Mouse (Mus musculus) stomach, embryonic 16.5 days (tissue): ENCODE measurements at regions not wholly inside any gene's neighbourhood (a gene's known extent, or its start where the extent isn't known, plus 50 kb on each side); places are given as distances from the start of the nearest gene placed in this dataset.

ENCODE experiments used
- ATAC-seq: fragments of 200-750 bp; cut with Nextera tagmentation; 2 replicates; pipeline ENCODE4 v1.8.0; 2017; ENCODE audit warnings: moderate number of reproducible peaks, moderate TSS enrichment; ENCODE audit not compliant: insufficient read depth, low FRiP score
- H3K27ac ChIP-seq: fragments of 300-500 bp; sonication (generic); 2 replicates; pipeline ENCODE4 v1.5.1; 2014; ENCODE audit warnings: low read length
- H3K27me3 ChIP-seq: fragments of 300-500 bp; sonication (generic); 2 replicates; pipeline ENCODE4 v1.6.1; 2014; ENCODE audit warnings: low read length, control low read depth, mixed read lengths; ENCODE audit not compliant: control insufficient read depth, insufficient read depth
- H3K36me3 ChIP-seq: fragments of 300-500 bp; sonication (generic); 2 replicates; pipeline ENCODE4 v1.6.1; 2014; ENCODE audit warnings: low read length; ENCODE audit not compliant: control insufficient read depth, insufficient read depth
- H3K4me1 ChIP-seq: fragments of 300-500 bp; sonication (generic); 2 replicates; pipeline ENCODE4 v1.6.1; 2014; ENCODE audit warnings: low read length, control low read depth, mixed read lengths; ENCODE audit not compliant: control insufficient read depth, insufficient read depth
- H3K4me2 ChIP-seq: fragments of 300-500 bp; sonication (generic); 2 replicates; pipeline ENCODE4 v1.6.1; 2014; ENCODE audit warnings: low read depth, low read length, mixed read lengths
- H3K4me3 ChIP-seq: fragments of 300-500 bp; sonication (generic); replicated peaks from 2 replicates; pipeline ENCODE4 v1.5.1; 2014; ENCODE audit warnings: mild to moderate bottlenecking, low read length
- H3K9ac ChIP-seq: fragments of 300-500 bp; sonication (generic); 2 replicates; pipeline ENCODE4 v1.6.1; 2014; ENCODE audit warnings: low read length
- H3K9me3 ChIP-seq: fragments of 300-500 bp; sonication (generic); replicated peaks from 2 replicates; pipeline ENCODE4 v1.6.1; 2016; ENCODE audit warnings: low read length, control low read depth; ENCODE audit not compliant: control insufficient read depth
- WGBS: fragments of 180-500 bp; shearing (Covaris S2); extraction: QIAGEN DNeasy Blood & Tissue Kit; methylation state at CpG from one replicate; pipeline ENCODE4 v1.1.7; 2014; 5-methylcytosine and 5-hydroxymethylcytosine counted together

GRCm38 (mm10) chr12:106688156-106688740, 678.2 kb downstream of the Vrk1 start:
- no peak overlapping the region for H3K4me3 ChIP-seq
- no peaks in the 10 kb centered on the region for H3K36me3 ChIP-seq
- no peak for ATAC-seq
- WGBS: 76% methylated on average over 17 of the region's 17 CpGs
- no peak overlapping the region for H3K4me2 ChIP-seq
- H3K27me3 ChIP-seq: no peaks in the 10 kb centered on the region; the same call in 1 of the 2 replicates
- no peak overlapping the region for H3K9ac ChIP-seq
- H3K4me1 ChIP-seq: no peaks in the 10 kb centered on the region
- H3K9me3 ChIP-seq: no peaks in the 10 kb centered on the region
- H3K27ac ChIP-seq: no peak overlapping the region

- H3K27me3 ChIP-seq: no peaks in the 10 kb centered on the region
- no peak overlapping the region for H3K4me3 ChIP-seq
- no peaks in the 10 kb centered on the region for H3K36me3 ChIP-seq
- no peak overlapping the region for H3K27ac ChIP-seq
- 93% methylated on average over 5 of the region's 5 CpGs for WGBS
- no peak for ATAC-seq
- no peaks in the 10 kb centered on the region for H3K9me3 ChIP-seq
- H3K9ac ChIP-seq: no peak overlapping the region
- H3K4me1 ChIP-seq: no peaks in the 10 kb centered on the region
- H3K4me2 ChIP-seq: no peak overlapping the region
Measured at GRCm38 (mm10) chr12:106702958-106703357, 692.9 kb downstream of the Vrk1 start.

GRCm38 (mm10) chr12:106721271-106722009, 711.4 kb downstream of the Vrk1 start:
- no peak overlapping the region for H3K4me3 ChIP-seq
- H3K9me3 ChIP-seq: no peaks in the 10 kb centered on the region
- H3K9ac ChIP-seq: no peak overlapping the region
- no peak overlapping the region for H3K4me2 ChIP-seq
- no peaks in the 10 kb centered on the region for H3K4me1 ChIP-seq
- no peak for ATAC-seq
- 54% methylated on average over 9 of the region's 9 CpGs for WGBS
- no peaks in the 10 kb centered on the region for H3K36me3 ChIP-seq
- H3K27me3 ChIP-seq: no peaks in the 10 kb centered on the region
- H3K27ac ChIP-seq: no peak overlapping the region

- Histone ChIP-seq H3K27ac (no peak overlapping the region), H3K27me3 (no peaks in the 10 kb centered on the region)
- no peak for ATAC-seq
Measured at GRCm38 (mm10) chr12:106722010-106722362, 712.0 kb downstream of the Vrk1 start.

GRCm38 (mm10) chr12:106722761-106723160, 712.7 kb downstream of the Vrk1 start:
- WGBS: 83% methylated on average over 4 of the region's 4 CpGs
- ATAC-seq: no peak
- Histone ChIP-seq H3K4me2 (no peak overlapping the region), H3K36me3 (no peaks in the 10 kb centered on the region), H3K9ac (no peak overlapping the region), H3K9me3 (no peaks in the 10 kb centered on the region), H3K4me1 (no peaks in the 10 kb centered on the region), H3K27me3 (no peaks in the 10 kb centered on the region), H3K4me3 (no peak overlapping the region), H3K27ac (no peak overlapping the region)

More at GRCm38 (mm10) chr12:106722010-106722362, 712.0 kb downstream of the Vrk1 start:
- Histone ChIP-seq H3K4me2 (no peak overlapping the region), H3K4me1 (no peaks in the 10 kb centered on the region), H3K9me3 (no peaks in the 10 kb centered on the region), H3K4me3 (no peak overlapping the region), H3K36me3 (no peaks in the 10 kb centered on the region), H3K9ac (no peak overlapping the region)
- WGBS: 68% methylated on average over 2 of the region's 2 CpGs

- no peak overlapping the region for H3K9ac ChIP-seq
- no peak for ATAC-seq
- H3K27ac ChIP-seq: no peak overlapping the region
- H3K9me3 ChIP-seq: no peaks in the 10 kb centered on the region
- 91% methylated on average over 8 of the region's 8 CpGs for WGBS
- no peak overlapping the region for H3K4me2 ChIP-seq
- no peak overlapping the region for H3K4me3 ChIP-seq
- no peaks in the 10 kb centered on the region for H3K27me3 ChIP-seq
- no peaks in the 10 kb centered on the region for H3K4me1 ChIP-seq
- no peaks in the 10 kb centered on the region for H3K36me3 ChIP-seq
Measured at GRCm38 (mm10) chr12:106726920-106727319, 716.9 kb downstream of the Vrk1 start.

GRCm38 (mm10) chr12:106727486-106727885, 717.5 kb downstream of the Vrk1 start:
- WGBS: 90% methylated on average over 3 of the region's 3 CpGs
- H3K4me2 ChIP-seq: no peak overlapping the region

GRCm38 (mm10) chr12:106729686-106730085, 719.7 kb downstream of the Vrk1 start:
- Histone ChIP-seq H3K4me1 (no peaks in the 10 kb centered on the region), H3K4me3 (no peak overlapping the region), H3K27ac (no peak overlapping the region), H3K27me3 (no peaks in the 10 kb centered on the region), H3K4me2 (no peak overlapping the region), H3K9me3 (no peaks in the 10 kb centered on the region), H3K9ac (no peak overlapping the region), H3K36me3 (no peaks in the 10 kb centered on the region)
- 76% methylated on average over 5 of the region's 5 CpGs for WGBS
- ATAC-seq: no peak

More at GRCm38 (mm10) chr12:106727486-106727885, 717.5 kb downstream of the Vrk1 start:
- ATAC-seq: no peak
- no peaks in the 10 kb centered on the region for H3K36me3 ChIP-seq
- H3K4me1 ChIP-seq: no peaks in the 10 kb centered on the region
- no peaks in the 10 kb centered on the region for H3K9me3 ChIP-seq
- no peak overlapping the region for H3K4me3 ChIP-seq
- H3K27me3 ChIP-seq: no peaks in the 10 kb centered on the region
- H3K27ac ChIP-seq: no peak overlapping the region
- no peak overlapping the region for H3K9ac ChIP-seq

GRCm38 (mm10) chr12:106732108-106732857, 722.3 kb downstream of the Vrk1 start:
- ATAC-seq: no peak
- Histone ChIP-seq H3K4me1 (no peaks in the 10 kb centered on the region), H3K4me3 (no peak overlapping the region), H3K9me3 (no peaks in the 10 kb centered on the region), H3K27me3 (no peaks in the 10 kb centered on the region), H3K27ac (no peak overlapping the region), H3K4me2 (no peak overlapping the region), H3K9ac (no peak overlapping the region), H3K36me3 (no peaks in the 10 kb centered on the region)
- 66% methylated on average over 16 of the region's 16 CpGs for WGBS
